Mouse (Mus musculus) stomach, embryonic 14.5 days (tissue): ENCODE measurements at regions not wholly inside any gene's neighbourhood (a gene's known extent, or its start where the extent isn't known, plus 50 kb on each side); places are given as distances from the start of the nearest gene placed in this dataset.
A peak's percentile ranks its signal among the peaks of the same experiment; 100 is the strongest.
"Not testable (repeated sequence)": the region's sequence is repeated elsewhere in the genome, so short reads cannot be mapped to it uniquely, and the experiment has no call there.

Experiments used
- ATAC-seq: fragments of 200-750 bp; cut with Nextera tagmentation; 2 replicates; pipeline ENCODE4 v1.8.0; 2017; ENCODE audit warnings: low read depth, moderate TSS enrichment; ENCODE audit not compliant: insufficient number of reproducible peaks, insufficient read depth, low FRiP score
- H3K27ac ChIP-seq: fragments of 300-500 bp; sonication (generic); 2 replicates; pipeline ENCODE4 v1.5.1; 2014; ENCODE audit warnings: mild to moderate bottlenecking, low read length, moderate library complexity, mixed read lengths
- H3K27me3 ChIP-seq: fragments of 300-500 bp; sonication (generic); 2 replicates; pipeline ENCODE4 v1.6.1; 2014; ENCODE audit warnings: low read length, control low read depth, mixed read lengths; ENCODE audit not compliant: control insufficient read depth, insufficient read depth
- H3K36me3 ChIP-seq: fragments of 300-500 bp; sonication (generic); 2 replicates; pipeline ENCODE4 v1.6.1; 2014; ENCODE audit warnings: mild to moderate bottlenecking, control low read depth, low read length, moderate library complexity, mixed read lengths; ENCODE audit not compliant: control insufficient read depth, insufficient read depth
- H3K4me1 ChIP-seq: fragments of 300-500 bp; sonication (generic); 2 replicates; pipeline ENCODE4 v1.6.1; 2014; ENCODE audit warnings: low read length, control low read depth, mixed read lengths; ENCODE audit not compliant: control insufficient read depth, insufficient read depth
- H3K4me2 ChIP-seq: fragments of 300-500 bp; sonication (generic); replicated peaks from 2 replicates; pipeline ENCODE4 v1.6.1; 2014; ENCODE audit warnings: low read depth, low read length, control low read depth
- H3K4me3 ChIP-seq: fragments of 300-500 bp; sonication (generic); 2 replicates; pipeline ENCODE4 v1.5.1; 2014; ENCODE audit warnings: low read depth, low read length, control low read depth
- H3K9ac ChIP-seq: fragments of 300-500 bp; sonication (generic); replicated peaks from 2 replicates; pipeline ENCODE4 v1.6.1; 2014; ENCODE audit warnings: low read depth, mild to moderate bottlenecking, control low read depth, low read length, moderate library complexity, mixed read lengths
- H3K9me3 ChIP-seq: fragments of 300-500 bp; sonication (generic); 2 replicates; pipeline ENCODE4 v1.6.1; 2016; ENCODE audit warnings: low read depth, low read length, control low read depth; ENCODE audit not compliant: control insufficient read depth
- WGBS: fragments of 180-500 bp; shearing (Covaris S2); extraction: QIAGEN DNeasy Blood & Tissue Kit; methylation state at CpG from one replicate; pipeline ENCODE4 v1.1.7; 2014; 5-methylcytosine and 5-hydroxymethylcytosine counted together

GRCm38 (mm10) chr2:10734337-10734736 lies 364.0 kb downstream of the Sfmbt2 start:
- not testable (repeated sequence) for H3K27ac ChIP-seq, H3K4me3 ChIP-seq, H3K4me2 ChIP-seq, ATAC-seq, H3K9me3 ChIP-seq, H3K36me3 ChIP-seq, H3K27me3 ChIP-seq, H3K9ac ChIP-seq, H3K4me1 ChIP-seq
- WGBS, result 78% methylated on average over 5 of the region's 5 CpGs

- H3K27ac ChIP-seq, result no peak overlapping the region; the same call in 1 of the 2 replicates
- H3K36me3 ChIP-seq, result no peaks in the 10 kb centered on the region
- peak overlapping the region; percentile 26 for H3K4me2 ChIP-seq
- 31% methylated on average over 13 of the region's 13 CpGs for WGBS
- H3K4me1 ChIP-seq, result no peaks in the 10 kb centered on the region; the same call in 1 of the 2 replicates
- H3K9me3 ChIP-seq, result no peaks in the 10 kb centered on the region
- H3K27me3 ChIP-seq, result no peaks in the 10 kb centered on the region
- ATAC-seq, result peak; percentile 80; the same call in 1 of the 2 replicates
- H3K4me3 ChIP-seq, result no peak overlapping the region
- H3K9ac ChIP-seq, result no peak overlapping the region
Measured at GRCm38 (mm10) chr2:10736696-10737457, 366.6 kb downstream of the Sfmbt2 start.

- WGBS, result 45% methylated on average over 9 of the region's 9 CpGs
- peak overlapping the region; percentile 26 for H3K4me2 ChIP-seq
- no peaks in the 10 kb centered on the region for H3K36me3 ChIP-seq
- no peak overlapping the region for H3K27ac ChIP-seq
- H3K9me3 ChIP-seq, result no peaks in the 10 kb centered on the region
- no peaks in the 10 kb centered on the region for H3K27me3 ChIP-seq
- H3K4me1 ChIP-seq, result no peaks in the 10 kb centered on the region; the same call in 1 of the 2 replicates
- no peak overlapping the region for H3K4me3 ChIP-seq
- no peak overlapping the region for H3K9ac ChIP-seq
- ATAC-seq, result peak; percentile 66; the same call in 1 of the 2 replicates
Measured at GRCm38 (mm10) chr2:10737458-10737775, 367.1 kb downstream of the Sfmbt2 start.

- no peaks in the 10 kb centered on the region for H3K4me1 ChIP-seq
- ATAC-seq, result no peak
- H3K9me3 ChIP-seq, result no peaks in the 10 kb centered on the region
- no peak overlapping the region for H3K9ac ChIP-seq
- no peak overlapping the region for H3K4me2 ChIP-seq
- no peaks in the 10 kb centered on the region for H3K36me3 ChIP-seq
- no peak overlapping the region for H3K27ac ChIP-seq
- H3K27me3 ChIP-seq, result no peaks in the 10 kb centered on the region
- no peak overlapping the region for H3K4me3 ChIP-seq
- 55% methylated on average over 7 of the region's 7 CpGs for WGBS
Measured at GRCm38 (mm10) chr2:10745127-10745526, 374.8 kb downstream of the Sfmbt2 start.

- H3K27me3 ChIP-seq, result no peaks in the 10 kb centered on the region
- H3K4me1 ChIP-seq, result no peaks in the 10 kb centered on the region
- WGBS, result 50% methylated on average over 3 of the region's 3 CpGs
- peak; percentile 78; the same call in 1 of the 2 replicates for ATAC-seq
- no peak overlapping the region for H3K4me3 ChIP-seq
- H3K27ac ChIP-seq, result no peak overlapping the region
- H3K36me3 ChIP-seq, result no peaks in the 10 kb centered on the region
- no peak overlapping the region for H3K9ac ChIP-seq
- H3K4me2 ChIP-seq, result no peak overlapping the region
- H3K9me3 ChIP-seq, result no peaks in the 10 kb centered on the region
Measured at GRCm38 (mm10) chr2:10755375-10755774, 385.1 kb downstream of the Sfmbt2 start.

- H3K4me1 ChIP-seq, result no peaks in the 10 kb centered on the region
- WGBS, result 31% methylated on average over 8 of the region's 8 CpGs
- H3K9ac ChIP-seq, result no peak overlapping the region
- no peaks in the 10 kb centered on the region for H3K9me3 ChIP-seq
- no peaks in the 10 kb centered on the region for H3K36me3 ChIP-seq
- ATAC-seq, result no peak
- H3K27ac ChIP-seq, result no peak overlapping the region; the same call in 1 of the 2 replicates
- H3K4me3 ChIP-seq, result no peak overlapping the region
- H3K4me2 ChIP-seq, result no peak overlapping the region
- H3K27me3 ChIP-seq, result no peaks in the 10 kb centered on the region
Measured at GRCm38 (mm10) chr2:10757202-10757840, 387.0 kb downstream of the Sfmbt2 start.

GRCm38 (mm10) chr2:10757886-10758285 lies 387.6 kb downstream of the Sfmbt2 start:
- H3K4me3 ChIP-seq, result no peak overlapping the region
- 81% methylated on average over 1 of the region's 1 CpGs for WGBS
- no peaks in the 10 kb centered on the region for H3K4me1 ChIP-seq
- H3K9ac ChIP-seq, result no peak overlapping the region
- H3K4me2 ChIP-seq, result no peak overlapping the region
- H3K9me3 ChIP-seq, result no peaks in the 10 kb centered on the region
- H3K27me3 ChIP-seq, result no peaks in the 10 kb centered on the region
- H3K27ac ChIP-seq, result no peak overlapping the region
- H3K36me3 ChIP-seq, result no peaks in the 10 kb centered on the region
- ATAC-seq, result no peak

- Histone ChIP-seq H3K27ac (no peak overlapping the region), H3K9ac (no peak overlapping the region), H3K4me1 (no peaks in the 10 kb centered on the region), H3K4me3 (no peak overlapping the region), H3K4me2 (no peak overlapping the region), H3K9me3 (no peaks in the 10 kb centered on the region), H3K36me3 (no peaks in the 10 kb centered on the region), H3K27me3 (no peaks in the 10 kb centered on the region)
- no peak for ATAC-seq
- 67% methylated on average over 4 of the region's 4 CpGs for WGBS
Measured at GRCm38 (mm10) chr2:10762236-10762635, 391.9 kb downstream of the Sfmbt2 start.
